Mouse (Mus musculus) cortical plate, adult 2 months (tissue): ENCODE results near the gene Gm37240.

ENCODE experiments used
- CTCF ChIP-seq: fragments of 200-500 bp; IDR thresholded peaks from 2 replicates; pipeline ENCODE4 v1.5.1; 2011; ENCODE audit warnings: mild to moderate bottlenecking, control low read depth, low read length; ENCODE audit not compliant: insufficient read depth; ENCODE audit errors: extremely low read depth
- POLR2A ChIP-seq: fragments of 200-500 bp; IDR thresholded peaks from 2 replicates; pipeline ENCODE4 v1.6.1; 2011; ENCODE audit warnings: mild to moderate bottlenecking, low read length, control low read depth; ENCODE audit not compliant: insufficient read depth; ENCODE audit errors: extremely low read depth

DNA sequence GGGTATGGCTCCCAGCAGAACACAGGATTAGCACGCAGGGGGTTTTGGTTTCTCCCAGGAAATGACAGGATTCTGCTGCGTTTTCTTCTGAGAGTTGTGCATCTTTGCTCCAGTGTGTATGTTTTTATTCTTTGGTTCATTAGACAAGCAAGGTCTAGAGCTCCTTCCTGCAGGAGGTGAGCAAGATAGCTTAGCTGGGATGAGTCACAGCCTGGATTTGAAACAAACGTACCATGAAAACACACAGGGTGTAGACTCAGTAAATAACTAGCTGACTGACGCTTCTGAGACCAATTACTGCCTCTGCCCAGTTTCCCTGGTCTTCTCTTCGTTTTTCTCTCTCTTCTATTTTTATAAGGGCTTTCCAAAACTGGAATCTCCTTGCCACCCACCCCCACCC is 1156.3 kb downstream of the Gm37240 start:
- TF ChIP-seq CTCF (no peak), POLR2A (no peak)
